Mouse (Mus musculus): Measurements from ENCODE around the gene Uvrag.

GRCm38 (mm10) chr7:99175118-99175517 is 34.2 kb upstream of the Uvrag start:
- TF ChIP-seq FLI1 (IDR thresholded peaks at IDR 0.05; ENCODE audit: low read length), result no peak
- TF ChIP-seq GATA1 (IDR thresholded peaks at IDR 0.05; ENCODE audit: borderline replicate concordance, low read length), result no peak
